Mouse (Mus musculus) cerebellum, adult 8-10 months (tissue): ENCODE data around the gene Ccdc85b.

Source experiments
- DNase-seq: peaks from one replicate; pipeline ENCODE4 v3.0.0; 2022

The Ccdc85b gene

GRCm38 (mm10) chr19:5457746-5458442, at the start of gene Ccdc85b:
Ccdc85b (minus strand) TSS chr19:5457894.
- DNase-seq = no peak

DNA sequence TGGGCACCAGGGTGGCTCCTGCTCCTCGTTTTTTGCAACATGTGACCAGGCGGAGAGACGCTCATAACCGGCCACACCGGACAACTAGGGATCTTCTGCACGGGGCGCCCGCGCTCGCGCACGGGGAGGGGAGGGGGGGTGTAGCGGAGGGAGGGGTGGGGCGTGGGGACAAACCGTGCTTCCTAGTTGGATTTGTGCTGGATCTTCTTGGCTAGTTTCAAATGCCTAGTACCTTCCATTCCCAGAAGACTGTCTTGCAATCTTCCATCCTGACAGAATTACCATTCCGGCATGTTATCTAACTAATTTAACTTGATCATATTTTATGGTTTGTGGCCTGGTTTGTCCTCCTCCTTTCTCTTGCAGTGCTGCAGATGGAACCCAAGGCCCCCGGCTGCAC, 46.0 kb upstream of the Ccdc85b start, which contains the start of gene 1700020D05Rik:
TSS of gene 1700020D05Rik (minus strand) at position 101 of the 400 bp plus-strand sequence.
- DNase-seq = no peak

DNA sequence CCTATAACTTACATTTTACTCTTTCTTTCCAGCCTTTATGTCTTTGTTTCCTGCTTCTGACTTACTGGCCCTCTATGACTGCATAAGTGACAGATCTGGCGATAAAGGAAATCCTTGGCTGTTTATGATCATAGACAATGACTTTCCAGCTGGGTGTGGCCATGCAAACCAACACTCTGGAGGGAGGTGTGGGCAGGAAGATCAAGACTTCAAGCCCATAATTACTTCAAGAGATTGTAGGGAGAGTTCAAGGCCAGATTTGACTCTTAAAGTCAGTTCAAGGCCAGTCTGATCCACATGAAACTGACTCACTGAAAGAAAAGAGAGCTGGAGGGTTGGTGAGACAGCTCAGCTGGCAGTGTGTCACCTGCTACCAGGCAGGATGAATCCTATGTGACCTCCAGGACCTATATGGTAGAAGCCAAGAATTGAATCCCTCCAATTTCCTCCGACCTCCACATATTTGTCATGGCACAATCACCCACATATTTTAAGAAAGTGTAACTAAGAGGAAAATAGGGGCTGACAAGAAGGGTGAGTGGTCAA, 42.7 kb upstream of the Ccdc85b start:
- no peak for DNase-seq

DNA sequence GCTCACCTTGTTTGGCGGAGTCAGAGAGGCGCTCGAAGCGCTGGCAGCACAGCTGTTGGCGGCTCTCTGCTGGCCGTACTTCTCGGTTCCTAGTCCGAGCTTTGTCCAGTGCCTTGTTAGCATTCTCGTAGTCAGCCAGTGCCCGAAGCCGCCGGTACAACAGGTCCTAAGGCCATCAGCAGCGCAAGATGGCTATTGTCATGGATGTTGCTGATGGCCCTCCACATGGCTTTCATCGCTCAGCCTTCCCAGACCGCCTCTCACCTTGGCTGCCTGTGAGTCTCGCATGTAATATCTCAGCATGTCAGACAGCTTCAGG, 38.3 kb upstream of the Ccdc85b start:
- no peak for DNase-seq

- DNase-seq = peak; percentile 25
These were observed 37.8 kb upstream of the Ccdc85b start for GRCm38 (mm10) chr19:5495353-5496051.

DNA sequence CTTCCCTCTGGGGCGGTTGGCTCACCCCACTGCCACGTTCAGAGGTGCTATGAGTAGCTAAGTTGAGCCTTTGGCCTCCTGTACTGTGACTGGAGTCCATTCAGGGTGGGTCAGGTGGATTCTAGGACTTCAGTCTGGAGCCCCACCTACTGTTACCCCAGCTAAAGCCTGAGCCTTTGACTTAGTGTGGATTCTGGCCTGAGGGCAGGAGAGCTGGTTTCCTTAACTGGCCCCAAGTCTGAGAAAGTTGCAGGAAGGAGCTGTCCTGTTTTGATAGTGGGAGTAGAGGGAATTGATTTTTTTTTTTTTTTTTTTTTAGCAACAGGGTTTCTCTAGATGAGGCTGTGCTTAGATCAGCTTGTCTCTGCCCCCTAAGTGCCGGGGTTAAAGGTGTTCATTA, 36.6 kb upstream of the Ccdc85b start:
- no peak for DNase-seq

- DNase-seq = peak; percentile 32
These were observed 35.6 kb upstream of the Ccdc85b start for GRCm38 (mm10) chr19:5493301-5493721.

- DNase-seq = no peak
These were observed 34.9 kb upstream of the Ccdc85b start for GRCm38 (mm10) chr19:5492641-5493040.

GRCm38 (mm10) chr19:5490898-5491708, 33.4 kb upstream of the Ccdc85b start:
- peak; percentile 76 for DNase-seq

DNA sequence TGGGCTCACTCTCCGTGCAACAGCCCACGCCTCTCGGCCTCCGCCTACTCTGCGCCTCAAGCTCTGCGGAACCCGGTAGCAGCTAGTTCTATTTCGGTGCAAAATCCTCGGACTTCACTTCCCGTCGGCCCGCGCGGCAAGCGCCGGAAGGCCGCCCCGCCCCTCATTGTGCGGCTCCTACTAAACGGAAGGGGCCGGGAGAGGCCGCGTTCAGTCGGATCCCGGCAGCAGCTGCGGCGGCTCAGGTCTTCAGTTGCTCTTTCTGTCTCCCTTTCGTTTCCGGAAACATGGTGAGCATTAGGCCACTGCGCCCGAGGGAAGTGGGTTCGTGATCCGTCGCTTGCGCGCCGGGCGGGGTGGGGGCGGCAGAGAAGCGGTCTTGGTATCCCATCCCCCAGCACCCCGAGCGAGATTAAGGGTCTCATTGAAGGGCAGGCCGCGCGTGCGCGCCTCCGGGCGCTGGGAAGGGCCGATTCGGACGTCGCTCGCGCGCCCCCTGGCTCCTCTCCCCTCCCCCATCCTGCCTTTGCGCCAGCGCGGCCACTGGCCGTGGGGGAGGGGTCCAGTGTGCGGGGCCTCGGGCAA, 32.7 kb upstream of the Ccdc85b start, which contains the start of gene Cfl1:
TSS of gene Cfl1 (plus strand) at position 143 of the 585 bp plus-strand sequence.
- DNase-seq = peak; percentile 92

DNA sequence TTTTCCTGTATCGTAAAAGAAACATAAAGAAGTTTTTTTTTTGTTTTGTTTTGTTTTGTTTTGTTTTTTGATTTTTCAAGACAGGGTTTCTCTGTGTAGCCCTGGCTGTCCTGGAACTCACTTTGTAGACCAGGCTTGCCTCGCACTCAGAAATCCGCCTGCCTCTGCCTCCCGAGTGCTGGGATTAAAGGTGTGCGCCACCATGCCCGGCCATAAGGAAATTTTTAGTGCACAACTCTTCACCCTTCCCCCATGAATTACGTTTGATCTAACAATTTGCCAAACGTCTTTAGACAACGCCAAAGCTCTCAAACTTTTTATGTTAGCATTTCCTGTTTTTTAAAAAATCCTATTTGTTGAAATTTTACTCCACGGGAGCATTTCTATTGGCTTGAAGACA, 32.0 kb upstream of the Ccdc85b start:
- DNase-seq = peak; percentile 30

GRCm38 (mm10) chr19:5488878-5489571, 31.3 kb upstream of the Ccdc85b start:
- DNase-seq = peak; percentile 94

- peak; percentile 96 for DNase-seq
These were observed 30.3 kb upstream of the Ccdc85b start, which contains the start of gene Mus81 for GRCm38 (mm10) chr19:5487768-5488550. Mus81 (minus strand) TSS chr19:5488402.

DNA sequence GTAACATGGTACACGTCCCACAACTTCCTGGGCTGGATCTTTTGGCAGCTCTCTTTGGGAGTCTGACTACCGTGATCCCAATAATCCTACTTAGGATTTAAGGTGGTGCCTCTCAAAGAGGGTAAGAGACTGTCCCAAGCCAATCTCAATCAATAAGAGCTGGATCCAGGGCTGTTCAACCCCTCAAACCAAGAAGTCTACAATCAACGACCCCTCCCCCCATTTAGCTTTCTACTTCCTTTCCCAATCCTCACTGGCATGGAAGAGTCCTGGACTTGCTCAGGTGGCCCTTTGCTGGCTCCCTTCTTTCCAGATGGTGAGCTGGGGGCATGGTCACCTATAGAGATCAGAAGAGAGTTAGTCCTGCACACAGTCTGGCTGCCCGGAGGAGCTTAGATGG, 29.1 kb upstream of the Ccdc85b start:
- DNase-seq = peak; percentile 47

- peak; percentile 79 for DNase-seq
These were observed 28.6 kb upstream of the Ccdc85b start for GRCm38 (mm10) chr19:5486286-5486685.

DNA sequence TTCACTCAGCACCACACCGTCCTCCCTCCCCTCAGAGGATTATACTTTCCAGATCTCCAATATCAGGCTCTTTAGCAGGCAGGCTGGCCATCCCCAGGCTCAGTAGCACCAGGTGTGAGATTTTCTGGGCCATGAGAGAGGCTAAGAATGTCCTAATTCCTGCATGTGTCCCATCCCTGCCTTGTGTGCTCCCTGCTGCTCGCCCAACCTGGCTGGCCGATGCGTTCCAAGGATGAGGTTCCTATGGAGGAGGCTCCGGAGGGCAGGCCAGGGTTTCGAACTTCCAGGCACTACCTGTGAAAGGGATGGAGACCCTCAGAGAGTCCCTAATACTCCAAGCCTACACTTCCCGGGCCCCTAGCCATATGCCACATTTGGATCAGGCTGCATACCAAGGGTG, 28.1 kb upstream of the Ccdc85b start:
- peak; percentile 83 for DNase-seq

GRCm38 (mm10) chr19:5485371-5485770, 27.7 kb upstream of the Ccdc85b start:
- no peak for DNase-seq

- DNase-seq = peak; percentile 41
These were observed 26.8 kb upstream of the Ccdc85b start for GRCm38 (mm10) chr19:5484496-5484895.

DNA sequence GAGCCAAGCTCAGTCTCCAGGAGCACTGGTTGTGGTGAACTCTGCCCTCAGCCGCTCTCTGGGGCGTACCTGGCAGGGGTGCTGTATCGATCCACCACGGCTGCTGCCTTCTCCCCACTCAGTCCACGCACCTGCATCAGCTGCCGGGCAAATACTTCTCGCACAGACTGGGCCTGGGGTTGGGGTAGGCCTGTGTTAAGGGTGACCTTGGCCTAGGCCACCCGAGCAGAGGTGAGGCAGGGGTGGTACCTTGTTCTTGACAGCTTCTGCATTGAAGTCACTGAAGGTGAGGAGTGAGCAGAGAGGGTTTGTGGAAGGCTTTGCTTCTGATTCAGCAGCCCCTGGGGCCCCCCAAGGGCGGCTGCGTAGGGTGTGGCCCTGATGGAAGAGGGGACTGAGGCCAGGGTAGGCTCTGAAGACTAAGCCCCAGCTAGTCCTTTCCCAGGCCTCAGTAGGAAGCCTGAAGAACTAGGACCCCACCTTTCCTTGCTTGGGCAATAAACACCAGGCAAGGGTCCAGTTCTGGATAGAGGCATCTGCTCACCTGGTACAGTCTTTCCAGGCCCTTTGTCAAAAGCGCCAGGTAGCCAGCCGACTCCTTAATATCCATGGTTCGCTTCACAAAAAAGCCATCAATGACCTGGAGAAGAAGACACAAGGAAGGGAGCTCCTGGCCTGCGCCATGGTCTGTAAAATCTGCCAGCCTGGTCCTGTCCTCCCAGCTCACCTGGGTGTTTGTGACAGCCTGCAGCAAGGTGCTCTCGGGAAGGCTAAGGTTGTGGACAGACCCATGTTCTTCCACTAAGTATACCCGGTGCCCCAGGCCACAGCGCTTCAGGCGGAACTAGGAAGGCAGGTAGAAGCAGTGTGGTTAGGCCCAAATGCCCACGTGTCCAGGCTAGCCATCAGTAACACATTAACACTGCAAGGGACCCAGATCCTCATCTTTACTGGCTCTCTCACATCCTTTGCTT, 26.0 kb upstream of the Ccdc85b start:
- peak; percentile 48 for DNase-seq

GRCm38 (mm10) chr19:5481398-5481797, 23.7 kb upstream of the Ccdc85b start:
- DNase-seq = no peak
